Mouse (Mus musculus): Measurements from ENCODE around the gene Gtf2ird2. TPM values are rescaled to one million over a fixed set of nuclear protein-coding genes. Genes with fewer than 3 reads are reported as not detected.

The Gtf2ird2 gene
- polyA plus RNA-seq, 1 experiment from 2014 or later: 9.1 TPM

DNA sequence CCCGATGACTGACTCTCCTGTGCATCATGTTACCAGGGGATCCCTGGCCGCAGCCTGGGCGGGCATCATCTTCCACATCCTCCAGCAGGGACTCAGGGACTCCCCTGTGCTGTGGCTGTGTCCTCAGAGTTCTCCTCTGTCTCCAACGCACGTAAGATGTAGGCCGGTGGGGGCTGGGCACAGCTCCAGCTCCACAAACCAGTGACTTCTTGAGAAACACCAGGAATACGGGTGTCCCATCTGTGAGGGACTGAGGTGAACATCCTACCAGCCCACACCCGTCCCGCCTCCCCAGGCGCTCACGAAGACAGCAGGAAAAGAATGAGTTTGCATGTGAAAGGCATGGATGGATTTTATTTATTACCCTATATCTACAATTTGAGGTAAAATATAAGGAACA lies 53.7 kb downstream of the Gtf2ird2 start:
- 92% methylated on average over 11 of the region's 11 CpGs for WGBS
- Histone ChIP-seq H3K4me2 (no peak overlapping the region), H3K9ac (no peak overlapping the region), H3K4me1 (peaks cover 31% of the 10 kb centered on the region), H3K36me3 (peaks cover 73% of the 10 kb centered on the region), H3K9me3 (replicated peaks) (no peaks in the 10 kb centered on the region), H3K27ac (no peak overlapping the region), H3K4me3 (replicated peaks) (no peak overlapping the region), H3K27me3 (no peaks in the 10 kb centered on the region)
- ATAC-seq (replicated peaks; ENCODE audit: low FRiP score): no peak

DNA sequence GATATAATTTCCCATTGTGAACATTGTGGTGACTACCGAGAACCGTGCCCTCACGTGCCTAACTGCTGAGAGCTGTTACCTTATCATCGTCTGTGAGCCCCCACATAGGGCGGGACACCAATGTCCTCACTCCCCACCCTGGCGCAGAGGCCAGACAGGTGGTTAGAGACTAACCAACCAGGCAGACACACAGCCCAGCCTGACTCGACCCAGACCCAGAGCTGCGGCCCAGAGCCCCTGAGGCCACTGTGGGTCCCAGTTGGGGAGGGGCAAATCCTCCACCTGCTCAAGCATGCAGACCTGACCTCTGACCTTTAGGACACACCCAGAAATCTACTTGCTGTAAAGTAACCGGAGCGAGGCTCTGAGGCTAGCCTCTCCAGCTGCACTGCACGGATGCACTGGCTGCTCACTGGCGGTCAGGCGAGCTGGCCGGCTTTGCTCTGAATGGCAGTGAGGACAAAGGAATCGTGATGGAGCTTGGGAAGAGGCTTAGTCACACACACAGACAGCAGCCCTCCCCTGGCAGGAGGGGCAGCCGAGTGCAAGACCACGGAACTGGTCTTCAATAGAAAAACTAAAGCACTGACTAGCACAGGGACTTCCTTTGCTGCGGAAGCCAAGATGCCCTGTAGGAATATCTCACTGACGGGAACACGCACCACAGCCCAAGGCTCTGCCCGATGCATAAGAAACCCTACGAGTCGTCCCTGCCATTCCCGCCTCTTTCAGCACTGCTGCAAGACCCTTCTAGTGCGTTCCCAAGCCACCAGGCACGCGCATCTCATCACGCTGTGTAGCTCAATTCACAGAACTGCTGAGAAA lies 54.3 kb downstream of the Gtf2ird2 start:
- Histone ChIP-seq H3K27me3 (no peaks in the 10 kb centered on the region), H3K4me1 (peaks cover 26% of the 10 kb centered on the region), H3K9ac (no peak overlapping the region), H3K9me3 (replicated peaks) (no peaks in the 10 kb centered on the region), H3K4me2 (no peak overlapping the region), H3K36me3 (peaks cover 79% of the 10 kb centered on the region), H3K4me3 (replicated peaks) (no peak overlapping the region), H3K27ac (no peak overlapping the region)
- 80% methylated on average over 28 of the region's 28 CpGs for WGBS
- ATAC-seq (replicated peaks; ENCODE audit: low FRiP score): no peak

- Histone ChIP-seq H3K36me3 (peaks cover 100% of the 10 kb centered on the region), H3K27ac (no peak overlapping the region), H3K4me1 (no peaks in the 10 kb centered on the region), H3K27me3 (no peaks in the 10 kb centered on the region), H3K4me2 (no peak overlapping the region), H3K9ac (no peak overlapping the region), H3K4me3 (replicated peaks) (no peak overlapping the region), H3K9me3 (replicated peaks) (no peaks in the 10 kb centered on the region)
- 80% methylated on average over 5 of the region's 5 CpGs for WGBS
- ATAC-seq (replicated peaks; ENCODE audit: low FRiP score): no peak
Measured at GRCm38 (mm10) chr5:134241831-134242230, 58.0 kb downstream of the Gtf2ird2 start.

DNA sequence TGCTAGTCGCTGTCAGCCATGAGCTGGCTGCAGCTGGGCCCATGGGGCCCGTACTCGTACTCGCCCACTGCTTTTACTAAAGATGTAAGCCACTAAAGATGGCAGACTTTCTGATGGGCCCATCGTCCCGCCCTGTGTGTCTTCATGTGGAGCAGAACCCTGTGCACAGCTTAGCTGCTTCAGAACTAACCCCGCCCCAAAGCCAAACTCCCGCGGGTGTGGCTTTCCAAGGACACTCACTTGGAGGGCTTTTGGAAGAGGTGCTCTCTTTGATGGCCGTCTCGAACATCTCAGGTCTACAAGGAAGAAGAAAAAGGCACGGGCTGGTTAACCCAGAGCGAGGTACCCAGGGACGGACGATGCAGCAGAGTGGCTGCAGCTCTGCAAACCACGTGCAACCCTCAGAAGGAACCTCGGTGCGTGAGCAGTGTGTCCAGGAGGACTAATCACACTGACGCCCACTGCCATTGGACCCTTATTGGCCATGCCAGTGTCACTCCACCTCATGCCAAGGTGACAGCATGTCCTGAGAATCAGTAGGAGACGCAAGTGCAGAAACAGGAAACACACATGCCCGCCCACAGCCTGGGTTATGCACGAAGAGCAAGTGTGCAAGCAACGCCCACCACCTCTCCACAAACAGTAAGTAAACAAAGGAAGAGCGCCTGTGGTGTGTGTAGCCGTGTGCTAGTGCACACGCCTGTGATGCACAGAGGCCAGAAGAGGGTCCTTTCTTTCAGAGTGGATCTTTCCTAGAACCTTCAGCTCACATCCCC lies 60.0 kb downstream of the Gtf2ird2 start:
- WGBS: 90% methylated on average over 26 of the region's 26 CpGs

DNA sequence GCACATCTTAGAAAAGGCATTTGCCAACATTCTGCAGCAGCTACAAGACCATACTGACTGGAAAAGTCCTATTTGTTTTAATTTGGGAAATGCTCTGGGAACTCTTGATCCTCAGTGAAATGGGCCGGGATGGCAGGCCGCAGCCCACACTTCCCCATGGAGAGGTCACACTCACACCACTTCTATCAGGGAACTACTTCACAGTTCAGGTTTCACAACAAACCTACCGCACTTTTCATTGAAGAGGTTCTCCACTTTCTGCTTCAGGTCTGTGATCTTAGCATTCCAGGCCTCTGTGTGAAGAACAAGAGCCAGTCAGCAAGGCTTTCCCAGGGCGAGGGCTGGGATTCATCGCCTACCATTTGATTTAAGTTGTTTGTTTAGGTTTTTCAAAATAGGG lies 61.1 kb downstream of the Gtf2ird2 start:
- H3K27me3 ChIP-seq: no peaks in the 10 kb centered on the region
- H3K9me3 ChIP-seq (replicated peaks): no peaks in the 10 kb centered on the region
- no peak for ATAC-seq (replicated peaks; ENCODE audit: low FRiP score)
- no peak overlapping the region for H3K9ac ChIP-seq
- H3K27ac ChIP-seq: no peak overlapping the region
- WGBS: 88% methylated on average over 5 of the region's 5 CpGs
- no peak overlapping the region for H3K4me3 ChIP-seq (replicated peaks)
- H3K36me3 ChIP-seq: peaks cover 100% of the 10 kb centered on the region
- no peaks in the 10 kb centered on the region for H3K4me1 ChIP-seq
- no peak overlapping the region for H3K4me2 ChIP-seq

More for the DNA sequence above, 60.0 kb downstream of the Gtf2ird2 start:
- H3K4me1 ChIP-seq: no peaks in the 10 kb centered on the region
- no peaks in the 10 kb centered on the region for H3K27me3 ChIP-seq
- no peak overlapping the region for H3K9ac ChIP-seq
- no peak overlapping the region for H3K4me2 ChIP-seq
- no peak overlapping the region for H3K27ac ChIP-seq
- no peak overlapping the region for H3K4me3 ChIP-seq (replicated peaks)
- H3K9me3 ChIP-seq (replicated peaks): no peaks in the 10 kb centered on the region
- ATAC-seq (replicated peaks; ENCODE audit: low FRiP score): no peak
- H3K36me3 ChIP-seq: peaks cover 100% of the 10 kb centered on the region

- Histone ChIP-seq H3K4me3 (replicated peaks) (no peak overlapping the region), H3K4me2 (no peak overlapping the region), H3K9ac (no peak overlapping the region), H3K36me3 (peaks cover 99% of the 10 kb centered on the region), H3K9me3 (replicated peaks) (no peaks in the 10 kb centered on the region), H3K4me1 (no peaks in the 10 kb centered on the region), H3K27ac (no peak overlapping the region), H3K27me3 (no peaks in the 10 kb centered on the region)
- WGBS: 91% methylated on average over 5 of the region's 5 CpGs
- ATAC-seq (replicated peaks; ENCODE audit: low FRiP score): no peak
Measured at GRCm38 (mm10) chr5:134246146-134246545, 62.3 kb downstream of the Gtf2ird2 start.

GRCm38 (mm10) chr5:134248608-134249244 lies 64.9 kb downstream of the Gtf2ird2 start:
- no peak for ATAC-seq (replicated peaks; ENCODE audit: low FRiP score)
- Histone ChIP-seq H3K9me3 (replicated peaks) (no peaks in the 10 kb centered on the region), H3K4me1 (no peaks in the 10 kb centered on the region), H3K4me2 (no peak overlapping the region), H3K27me3 (no peaks in the 10 kb centered on the region), H3K36me3 (peaks cover 99% of the 10 kb centered on the region), H3K4me3 (replicated peaks) (no peak overlapping the region), H3K9ac (no peak overlapping the region), H3K27ac (no peak overlapping the region)
- WGBS: 91% methylated on average over 14 of the region's 14 CpGs

DNA sequence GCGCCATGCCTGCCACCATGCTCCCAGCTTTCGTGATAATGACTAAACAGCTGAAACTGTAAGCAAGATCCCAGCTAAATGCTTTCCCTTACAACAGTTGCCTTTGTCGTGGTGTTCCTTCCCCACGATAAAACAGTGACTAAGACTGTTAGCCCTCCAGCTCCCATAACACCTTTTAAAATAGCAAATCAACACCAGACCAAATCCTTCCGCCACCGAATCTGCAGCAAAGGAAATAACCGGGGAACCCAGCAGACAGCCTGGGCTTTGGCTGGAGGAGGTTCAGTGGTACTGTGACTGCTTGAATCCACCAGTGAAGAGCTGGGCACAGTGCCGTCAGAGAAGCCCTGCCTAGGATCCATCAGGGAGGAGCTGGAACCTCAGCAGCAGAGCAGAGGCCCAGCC lies 65.4 kb downstream of the Gtf2ird2 start:
- no peak for ATAC-seq (replicated peaks; ENCODE audit: low FRiP score)
- Histone ChIP-seq H3K4me1 (no peaks in the 10 kb centered on the region), H3K9me3 (replicated peaks) (no peaks in the 10 kb centered on the region), H3K4me2 (no peak overlapping the region), H3K27ac (no peak overlapping the region), H3K4me3 (replicated peaks) (no peak overlapping the region), H3K9ac (no peak overlapping the region), H3K27me3 (no peaks in the 10 kb centered on the region), H3K36me3 (peaks cover 99% of the 10 kb centered on the region)
- WGBS: 89% methylated on average over 8 of the region's 8 CpGs

DNA sequence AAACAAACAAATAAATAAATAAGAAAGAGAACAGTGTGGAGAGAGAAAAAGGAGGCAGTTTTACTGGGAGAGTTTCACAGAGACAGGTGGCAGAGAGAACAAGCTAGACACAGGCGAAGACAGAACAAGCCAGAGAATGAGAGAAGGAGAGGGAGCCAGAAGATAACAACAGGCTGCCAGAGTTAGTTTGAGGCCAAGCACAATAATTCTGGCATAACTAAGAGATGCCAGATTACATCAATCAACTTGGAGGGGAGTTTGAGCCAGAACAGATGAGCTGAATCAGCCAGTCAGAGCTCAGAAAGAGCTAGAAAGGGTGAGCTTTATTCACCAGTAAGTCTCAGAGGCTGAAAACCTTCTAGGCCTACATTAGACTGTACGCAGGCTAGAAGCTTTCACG lies 66.8 kb downstream of the Gtf2ird2 start:
- peaks cover 99% of the 10 kb centered on the region for H3K36me3 ChIP-seq
- no peaks in the 10 kb centered on the region for H3K27me3 ChIP-seq
- no peaks in the 10 kb centered on the region for H3K9me3 ChIP-seq (replicated peaks)
- no peaks in the 10 kb centered on the region for H3K4me1 ChIP-seq
- H3K9ac ChIP-seq: no peak overlapping the region
- 93% methylated on average over 3 of the region's 3 CpGs for WGBS
- no peak overlapping the region for H3K27ac ChIP-seq
- H3K4me3 ChIP-seq (replicated peaks): no peak overlapping the region
- ATAC-seq (replicated peaks; ENCODE audit: low FRiP score): no peak
- H3K4me2 ChIP-seq: no peak overlapping the region

DNA sequence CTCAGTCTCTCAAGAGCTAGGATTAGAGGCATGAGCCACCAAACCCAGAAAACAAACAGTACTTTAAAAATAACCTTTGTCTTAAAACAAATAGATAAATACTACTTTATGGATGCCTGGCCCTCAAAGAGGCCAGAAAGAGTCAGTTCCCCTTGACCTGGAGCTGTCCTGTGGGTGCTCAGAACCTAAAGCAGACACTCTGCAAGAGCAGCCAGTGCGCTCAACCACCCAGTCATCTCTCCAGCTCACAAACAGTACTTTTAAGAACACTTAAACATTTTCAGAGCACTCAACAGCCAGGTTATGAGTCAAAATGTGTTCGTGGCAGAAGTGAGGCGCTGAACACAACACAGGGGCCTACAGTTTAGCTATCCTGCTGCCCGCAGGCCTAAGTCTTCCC lies 67.3 kb downstream of the Gtf2ird2 start:
- no peak overlapping the region for H3K9ac ChIP-seq
- ATAC-seq (replicated peaks; ENCODE audit: low FRiP score): no peak
- H3K9me3 ChIP-seq (replicated peaks): no peaks in the 10 kb centered on the region
- H3K4me3 ChIP-seq (replicated peaks): no peak overlapping the region
- no peaks in the 10 kb centered on the region for H3K27me3 ChIP-seq
- no peak overlapping the region for H3K4me2 ChIP-seq
- H3K4me1 ChIP-seq: no peaks in the 10 kb centered on the region
- 97% methylated on average over 4 of the region's 4 CpGs for WGBS
- no peak overlapping the region for H3K27ac ChIP-seq
- peaks cover 99% of the 10 kb centered on the region for H3K36me3 ChIP-seq

DNA sequence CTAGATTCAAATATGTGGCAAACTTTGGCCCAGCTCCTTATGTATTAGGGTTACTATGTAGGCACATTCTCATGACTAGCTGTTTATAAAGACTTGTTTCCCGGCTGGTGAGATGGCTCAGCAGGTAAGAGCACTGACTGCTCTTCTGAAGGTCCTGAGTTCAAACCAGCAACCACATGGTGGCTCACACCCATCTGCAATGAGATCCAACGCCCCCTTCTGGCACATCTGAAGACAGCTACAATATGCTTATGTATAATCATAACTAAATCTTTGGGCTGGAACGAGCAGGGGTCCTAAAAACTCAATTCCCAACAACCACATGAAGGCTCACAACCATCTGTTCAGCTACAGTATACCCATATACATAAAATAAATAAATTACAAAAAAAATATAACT lies 70.0 kb downstream of the Gtf2ird2 start:
- no peak for ATAC-seq (replicated peaks; ENCODE audit: low FRiP score)
- no peak overlapping the region for H3K4me2 ChIP-seq
- H3K27me3 ChIP-seq: no peaks in the 10 kb centered on the region
- 80% methylated on average over 3 of the region's 3 CpGs for WGBS
- H3K9me3 ChIP-seq (replicated peaks): no peaks in the 10 kb centered on the region
- peaks cover 93% of the 10 kb centered on the region for H3K36me3 ChIP-seq
- no peaks in the 10 kb centered on the region for H3K4me1 ChIP-seq
- no peak overlapping the region for H3K27ac ChIP-seq
- H3K9ac ChIP-seq: no peak overlapping the region
- H3K4me3 ChIP-seq (replicated peaks): no peak overlapping the region

DNA sequence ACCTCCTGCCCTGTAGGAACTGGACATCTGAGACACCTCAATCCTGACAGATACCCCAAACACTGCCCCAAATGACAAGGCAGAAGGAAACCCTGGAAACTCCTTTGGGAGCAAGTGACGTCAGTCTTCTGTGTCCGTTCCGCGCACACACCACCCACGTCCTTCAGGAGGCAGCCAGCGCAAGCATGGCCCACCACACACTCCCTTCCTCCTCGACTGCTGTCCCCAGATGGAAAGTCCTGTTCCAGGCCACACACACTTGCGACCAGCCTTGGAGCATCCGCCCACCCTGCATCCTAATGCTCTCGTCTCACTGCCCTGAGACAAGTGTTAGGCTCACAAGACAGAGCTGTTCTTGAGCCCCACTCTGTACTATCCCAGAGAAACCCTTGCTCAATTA lies 71.5 kb downstream of the Gtf2ird2 start:
- Histone ChIP-seq H3K36me3 (peaks cover 94% of the 10 kb centered on the region), H3K4me3 (replicated peaks) (no peak overlapping the region), H3K9ac (no peak overlapping the region), H3K27ac (no peak overlapping the region), H3K27me3 (no peaks in the 10 kb centered on the region), H3K9me3 (replicated peaks) (no peaks in the 10 kb centered on the region), H3K4me2 (no peak overlapping the region), H3K4me1 (no peaks in the 10 kb centered on the region)
- no peak for ATAC-seq (replicated peaks; ENCODE audit: low FRiP score)
- WGBS: 86% methylated on average over 10 of the region's 10 CpGs

All from kidney, embryonic 15.5 days (tissue).